12 mouse cellular contexts compared by ENCODE assay signal in genomic region chr7:137308061-137309060, GRCm38 (mm10). TPM values are rescaled to one million over a fixed set of nuclear protein-coding genes. Genes with fewer than 3 reads are reported as not detected.
DNase-seq lines count a peak whose midpoint lies in the region; ATAC-seq and TF ChIP-seq lines count a peak whose summit lies in the region.
"Had no signal": no experiment of that assay in that cellular context is flagged by ENCODE, and none has a peak within 500 bp of the region (broad histone marks: within the 10 kb centered on the region; RNA-seq: fewer than 3 reads in every experiment).

No protein-coding gene starts in this region.

- no peak for ATAC-seq in heart, embryonic 15.5 days (replicated peaks; ENCODE audit: insufficient number of reproducible peaks, insufficient read depth, low FRiP score, low read depth)
- ATAC-seq in hindbrain, embryonic 12.5 days (ENCODE audit: low FRiP score) = no peak

- H3K4me1 ChIP-seq in heart, embryonic 15.5 days (replicated peaks) = peaks cover 27% of the 10 kb centered on the region
- H3K4me1 ChIP-seq in cortical plate, adult 2 months (ENCODE audit: control insufficient read depth, insufficient read depth, low read length) = no peaks in the 10 kb centered on the region
- peaks cover 48% of the 10 kb centered on the region for H3K4me1 ChIP-seq in hindbrain, embryonic 12.5 days

- peak overlapping the region; percentile 71 for H3K4me2 ChIP-seq in heart, embryonic 15.5 days
- H3K4me2 ChIP-seq in hindbrain, embryonic 12.5 days (replicated peaks) = peak overlapping the region; percentile 89
- H3K4me2 ChIP-seq in myocyte (ENCODE audit: low read depth) = peak overlapping the region; percentile 95

- peak overlapping the region; percentile 46 for H3K4me3 ChIP-seq in heart, embryonic 15.5 days
- H3K4me3 ChIP-seq in cortical plate, adult 2 months (ENCODE audit: insufficient read depth, low read length) = no peak overlapping the region
- peak overlapping the region; percentile 91 for H3K4me3 ChIP-seq in hindbrain, embryonic 12.5 days
- peak overlapping the region; percentile 42 for H3K4me3 ChIP-seq in myocyte

- 0 out of 2 replicates have a peak, but pooled peaks have one; percentile 6 for TF ChIP-seq CTCF in cortical plate, adult 2 months (IDR thresholded peaks at IDR 0.05; ENCODE audit: extremely low read depth, insufficient read depth, low read length)

- H3K9me3 ChIP-seq in heart, embryonic 15.5 days (replicated peaks) = no peaks in the 10 kb centered on the region
- H3K9me3 ChIP-seq in hindbrain, embryonic 12.5 days (replicated peaks) = no peaks in the 10 kb centered on the region

- no peak overlapping the region for H3K27ac ChIP-seq in heart, embryonic 15.5 days
- no peak overlapping the region for H3K27ac ChIP-seq in cortical plate, adult 2 months (ENCODE audit: insufficient read depth, low read length)
- peak overlapping the region; percentile 94 for H3K27ac ChIP-seq in hindbrain, embryonic 12.5 days
- H3K27ac ChIP-seq: liver, embryonic 14.5 days had no signal

- peak overlapping the region; percentile 31 for H3ac ChIP-seq in myocyte (ENCODE audit: control insufficient read depth, insufficient read length)

- H3K79me2 ChIP-seq in myocyte (ENCODE audit: control insufficient read depth, insufficient read depth) = peaks cover 18% of the 10 kb centered on the region

- H3K9ac ChIP-seq in heart, embryonic 15.5 days = no peak overlapping the region
- H3K9ac ChIP-seq in hindbrain, embryonic 12.5 days = peak overlapping the region; percentile 97
- H3K9ac ChIP-seq: liver, embryonic 14.5 days had no signal

- TF ChIP-seq POLR2A in cortical plate, adult 2 months (IDR thresholded peaks at IDR 0.05; ENCODE audit: extremely low read depth, insufficient read depth, low read length) = no peak
- no peak for TF ChIP-seq POLR2A in myocyte (IDR thresholded peaks at IDR 0.05; ENCODE audit: insufficient read length, low read depth)

- no peak for DNase-seq in heart, postnatal 14 days
- DNase-seq in layer of hippocampus, adult 9-11 months = no peak
- no peak for DNase-seq in adrenal gland, postnatal 14 days
- DNase-seq in right cerebral cortex, postnatal 14 days = no peak
- DNase-seq: cerebellum, adult 11 months; thymus, postnatal 14 days had no signal

- intact Hi-C loops in heart, postnatal 14 days (cut with DNase I) = no loop called here

- H3K27me3 ChIP-seq in heart, embryonic 15.5 days = peaks cover 90% of the 10 kb centered on the region
- H3K27me3 ChIP-seq in hindbrain, embryonic 12.5 days = peaks cover 12% of the 10 kb centered on the region; the same call in 1 of the 2 replicates
- H3K27me3 ChIP-seq in myocyte (ENCODE audit: control insufficient read depth, insufficient read depth, insufficient read length) = no peaks in the 10 kb centered on the region

- H3K36me3 ChIP-seq in heart, embryonic 15.5 days = no peaks in the 10 kb centered on the region
- 0 out of 2 replicates have a peak, but pooled peaks cover 5% of the 10 kb centered on the region for H3K36me3 ChIP-seq in hindbrain, embryonic 12.5 days
- H3K36me3 ChIP-seq in myocyte (ENCODE audit: control insufficient read depth, insufficient read depth) = no peaks in the 10 kb centered on the region

- 41% methylated on average over 19 of the region's 19 CpGs for WGBS in heart, embryonic 15.5 days
- WGBS in hindbrain, embryonic 12.5 days = 18% methylated on average over 19 of the region's 19 CpGs

TF ChIP-seq in myocyte, 11 proteins besides CTCF, POLR2A, EP300 and RAD21:
- no peak for TF ChIP-seq MYOD1 (IDR thresholded peaks at IDR 0.05; ENCODE audit: control insufficient read depth in 1 of 3, insufficient read length in 2 of 3, low read depth in 2 of 3)
- TF ChIP-seq TCF12 (IDR thresholded peaks at IDR 0.05; ENCODE audit: insufficient read depth, poor library complexity, severe bottlenecking) = no peak
- TF ChIP-seq POLR2AphosphoS2 (IDR thresholded peaks at IDR 0.05; ENCODE audit: insufficient read length, low read depth) = no peak
- no peak for TF ChIP-seq MYOG (IDR thresholded peaks at IDR 0.05; ENCODE audit: control insufficient read depth in 1 of 3, insufficient read depth in 1 of 3, insufficient read length in 2 of 3, low read depth in 2 of 3)
- no peak for TF ChIP-seq CEBPB (IDR thresholded peaks at IDR 0.05; ENCODE audit: insufficient read depth, poor library complexity, severe bottlenecking)
- TF ChIP-seq TCF3 (IDR thresholded peaks at IDR 0.05; ENCODE audit: insufficient read length, low read depth) = no peak
- no peak for TF ChIP-seq USF1 (IDR thresholded peaks at IDR 0.05; ENCODE audit: low read depth)
- TF ChIP-seq SRF (IDR thresholded peaks at IDR 0.05; ENCODE audit: control insufficient read depth, insufficient read length, low read depth) = no peak
- TF ChIP-seq MAX (IDR thresholded peaks at IDR 0.05; ENCODE audit: low read depth) = no peak
- TF ChIP-seq REST (IDR thresholded peaks at IDR 0.05; ENCODE audit: insufficient read depth, insufficient read length) = no peak
- TF ChIP-seq E2F4 (IDR thresholded peaks at IDR 0.05; ENCODE audit: insufficient read depth) = no peak

RNA-seq across cellular contexts. Expression of gene Ebf3, which starts 5.9 kb away (rescaled TPM):
- polyA plus RNA-seq in heart, embryonic 15.5 days (2015; fragmentation: Nextera tagmentation; extraction: Ambion mirVana) = 1.2 and 1.3 TPM in 2 replicates
- 10 to 100 TPM; 13.2 to 15.2 TPM for total RNA-seq in heart, postnatal 14 days (2021)
- polyA plus RNA-seq in cortical plate, adult 2 months (2012; rRNA removed) = 0.40 and 0.42 TPM in 2 replicates
- polyA plus RNA-seq in hindbrain, embryonic 12.5 days (2016; fragmentation: Nextera tagmentation; extraction: Ambion mirVana) = 23.0 and 23.4 TPM in 2 replicates
- 1.9 TPM for polyA plus RNA-seq in myocyte (2012; fragmentation: generic; extraction: Trizol)
- 12.6 and 13.1 TPM in 2 replicates for total RNA-seq in adrenal gland, postnatal 14 days (2021)
- total RNA-seq: hematopoietic stem cell, adult 5-6 weeks had no signal
